Mouse (Mus musculus): ENCODE results near the gene Itga4. TPM values are rescaled to one million over a fixed set of nuclear protein-coding genes. Genes with fewer than 3 reads are reported as not detected.

The Itga4 gene
- polyA plus RNA-seq, 1 experiment from 2014 or later, result 4.5 TPM

DNA sequence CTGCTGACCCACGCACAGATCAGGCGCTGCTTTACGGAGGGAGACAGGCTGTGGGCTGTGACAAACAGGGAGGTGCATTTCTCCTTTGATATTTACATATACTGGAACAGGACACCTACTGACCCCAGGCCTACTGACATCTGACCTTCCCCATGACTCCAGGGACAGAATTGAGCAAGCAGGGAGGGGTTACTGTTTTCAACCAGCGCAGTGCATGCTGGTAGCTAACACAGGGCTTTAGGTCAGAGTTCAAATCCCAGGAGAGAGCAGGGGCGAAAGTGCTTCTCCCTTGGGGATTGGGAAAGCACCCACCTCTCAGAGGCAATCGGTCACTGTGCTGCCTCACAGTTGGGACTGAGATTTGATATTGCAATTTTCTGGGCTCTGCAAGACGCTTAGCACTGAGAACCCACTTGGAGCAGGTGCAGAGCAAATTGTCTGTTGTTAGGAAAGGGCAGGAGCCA lies 113.9 kb downstream of the Itga4 start:
- Histone ChIP-seq H3K36me3 (ENCODE audit: insufficient read depth, low read length) (no peaks in the 10 kb centered on the region), H3K9ac (replicated peaks; ENCODE audit: low read depth) (no peak overlapping the region), H3K27ac (ENCODE audit: low read length) (no peak overlapping the region), H3K9me3 (ENCODE audit: low read length) (no peaks in the 10 kb centered on the region), H3K4me3 (ENCODE audit: low read depth, low read length) (no peak overlapping the region), H3K27me3 (replicated peaks; ENCODE audit: insufficient read depth, low read length) (no peaks in the 10 kb centered on the region), H3K4me1 (ENCODE audit: insufficient read depth, low read depth, low read length) (no peaks in the 10 kb centered on the region), H3K4me2 (replicated peaks; ENCODE audit: low read depth, low read length) (no peak overlapping the region)
- DNase-seq (ENCODE audit: low spot score) (no peak), ATAC-seq (no peak)
- TF ChIP-seq CTCF (IDR thresholded peaks at IDR 0.05), result no peak
- TF ChIP-seq EP300 (IDR thresholded peaks at IDR 0.05), result no peak
- WGBS, result 66% methylated on average over 7 of the region's 7 CpGs

- 85% methylated on average over 4 of the region's 4 CpGs for WGBS
- Histone ChIP-seq H3K4me3 (ENCODE audit: low read depth, low read length) (no peak overlapping the region), H3K27ac (ENCODE audit: low read length) (no peak overlapping the region), H3K27me3 (replicated peaks; ENCODE audit: insufficient read depth, low read length) (no peaks in the 10 kb centered on the region), H3K9me3 (ENCODE audit: low read length) (no peaks in the 10 kb centered on the region), H3K4me2 (replicated peaks; ENCODE audit: low read depth, low read length) (no peak overlapping the region), H3K9ac (replicated peaks; ENCODE audit: low read depth) (no peak overlapping the region), H3K36me3 (ENCODE audit: insufficient read depth, low read length) (no peaks in the 10 kb centered on the region), H3K4me1 (ENCODE audit: insufficient read depth, low read depth, low read length) (no peaks in the 10 kb centered on the region)
- ATAC-seq (no peak), DNase-seq (ENCODE audit: low spot score) (no peak)
- TF ChIP-seq EP300 (IDR thresholded peaks at IDR 0.05), result no peak
Measured at GRCm38 (mm10) chr2:79369905-79370304, 114.7 kb downstream of the Itga4 start.

- no peak overlapping the region for H3K4me3 ChIP-seq (ENCODE audit: low read depth, low read length)
- no peak overlapping the region for H3K27ac ChIP-seq (ENCODE audit: low read length)
- no peaks in the 10 kb centered on the region for H3K4me1 ChIP-seq (ENCODE audit: insufficient read depth, low read depth, low read length)
- TF ChIP-seq CTCF (IDR thresholded peaks at IDR 0.05), result no peak
- no peak for TF ChIP-seq EP300 (IDR thresholded peaks at IDR 0.05)
- ATAC-seq, result no peak
- H3K9ac ChIP-seq (replicated peaks; ENCODE audit: low read depth), result no peak overlapping the region
- H3K27me3 ChIP-seq (replicated peaks; ENCODE audit: insufficient read depth, low read length), result no peaks in the 10 kb centered on the region
- no peak overlapping the region for H3K4me2 ChIP-seq (replicated peaks; ENCODE audit: low read depth, low read length)
- no peaks in the 10 kb centered on the region for H3K36me3 ChIP-seq (ENCODE audit: insufficient read depth, low read length)
- WGBS, result 71% methylated on average over 9 of the region's 9 CpGs
- no peaks in the 10 kb centered on the region for H3K9me3 ChIP-seq (ENCODE audit: low read length)
- no peak for DNase-seq (ENCODE audit: low spot score)
Measured at GRCm38 (mm10) chr2:79370711-79371312, 115.6 kb downstream of the Itga4 start.

DNA sequence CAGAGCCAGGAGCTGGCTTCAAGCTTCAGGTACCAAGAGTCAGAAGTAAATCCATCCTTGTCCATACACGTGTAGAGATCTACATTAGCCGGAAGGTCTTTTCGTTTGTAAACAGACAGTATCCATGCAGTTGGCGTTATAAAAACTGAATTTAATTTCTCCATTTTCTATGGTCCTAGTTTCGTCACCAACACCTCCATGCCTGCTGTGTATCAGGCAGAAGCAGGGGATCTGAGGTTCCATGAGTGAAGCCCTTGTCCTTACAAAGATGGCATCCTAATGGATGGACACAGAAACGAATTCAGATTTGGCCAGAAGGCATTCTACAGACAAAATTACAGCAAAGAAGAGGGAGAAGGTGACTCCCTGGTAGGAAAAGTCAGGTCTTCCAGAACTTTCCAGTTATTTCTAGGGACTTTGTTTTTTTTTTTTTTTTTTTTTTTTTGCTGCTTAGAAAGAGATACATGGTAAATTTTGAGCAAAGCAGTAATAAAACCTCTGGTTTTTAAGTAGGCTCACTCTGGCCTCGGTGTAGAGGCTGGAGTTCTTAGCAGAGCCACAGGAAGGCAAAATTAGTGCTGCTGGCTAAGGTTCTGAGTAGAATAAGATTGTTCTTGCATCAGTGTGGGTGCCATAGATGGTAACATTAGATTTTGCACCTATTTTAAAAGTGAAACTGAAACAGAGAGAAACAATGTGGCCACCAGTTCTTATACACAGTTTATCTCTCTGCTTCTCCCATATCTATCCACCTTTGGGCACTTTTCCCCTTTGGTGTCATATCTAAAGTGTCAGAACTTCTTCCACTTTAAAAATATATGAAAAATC lies 116.3 kb downstream of the Itga4 start:
- Histone ChIP-seq H3K4me3 (ENCODE audit: low read depth, low read length) (no peak overlapping the region), H3K4me2 (replicated peaks; ENCODE audit: low read depth, low read length) (no peak overlapping the region), H3K9me3 (ENCODE audit: low read length) (no peaks in the 10 kb centered on the region), H3K36me3 (ENCODE audit: insufficient read depth, low read length) (no peaks in the 10 kb centered on the region), H3K27ac (ENCODE audit: low read length) (no peak overlapping the region), H3K27me3 (replicated peaks; ENCODE audit: insufficient read depth, low read length) (no peaks in the 10 kb centered on the region), H3K4me1 (ENCODE audit: insufficient read depth, low read depth, low read length) (no peaks in the 10 kb centered on the region), H3K9ac (replicated peaks; ENCODE audit: low read depth) (no peak overlapping the region)
- ATAC-seq (no peak), DNase-seq (ENCODE audit: low spot score) (no peak)
- WGBS, result 85% methylated on average over 7 of the region's 7 CpGs
- TF ChIP-seq EP300 (IDR thresholded peaks at IDR 0.05) (no peak), CTCF (IDR thresholded peaks at IDR 0.05) (no peak)

GRCm38 (mm10) chr2:79372154-79372467 lies 116.9 kb downstream of the Itga4 start:
- ATAC-seq (no peak), DNase-seq (ENCODE audit: low spot score) (no peak)
- Histone ChIP-seq H3K27ac (ENCODE audit: low read length) (no peak overlapping the region), H3K4me2 (replicated peaks; ENCODE audit: low read depth, low read length) (no peak overlapping the region), H3K36me3 (ENCODE audit: insufficient read depth, low read length) (no peaks in the 10 kb centered on the region), H3K27me3 (replicated peaks; ENCODE audit: insufficient read depth, low read length) (no peaks in the 10 kb centered on the region), H3K4me3 (ENCODE audit: low read depth, low read length) (no peak overlapping the region), H3K4me1 (ENCODE audit: insufficient read depth, low read depth, low read length) (no peaks in the 10 kb centered on the region), H3K9ac (replicated peaks; ENCODE audit: low read depth) (no peak overlapping the region), H3K9me3 (ENCODE audit: low read length) (no peaks in the 10 kb centered on the region)
- TF ChIP-seq CTCF (IDR thresholded peaks at IDR 0.05), result no peak
- TF ChIP-seq EP300 (IDR thresholded peaks at IDR 0.05), result no peak
- WGBS, result 67% methylated on average over 2 of the region's 2 CpGs

- no peak overlapping the region for H3K4me2 ChIP-seq (replicated peaks; ENCODE audit: low read depth, low read length)
- H3K36me3 ChIP-seq (ENCODE audit: insufficient read depth, low read length), result no peaks in the 10 kb centered on the region
- peak; percentile 58 for TF ChIP-seq CTCF (IDR thresholded peaks at IDR 0.05)
- no peak for TF ChIP-seq EP300 (IDR thresholded peaks at IDR 0.05)
- no peaks in the 10 kb centered on the region for H3K9me3 ChIP-seq (ENCODE audit: low read length)
- H3K4me3 ChIP-seq (ENCODE audit: low read depth, low read length), result no peak overlapping the region
- DNase-seq (ENCODE audit: low spot score) (peak; percentile 13), ATAC-seq (no peak)
- no peaks in the 10 kb centered on the region for H3K27me3 ChIP-seq (replicated peaks; ENCODE audit: insufficient read depth, low read length)
- no peak overlapping the region for H3K9ac ChIP-seq (replicated peaks; ENCODE audit: low read depth)
- 51% methylated on average over 6 of the region's 6 CpGs for WGBS
- no peak overlapping the region for H3K27ac ChIP-seq (ENCODE audit: low read length)
- no peaks in the 10 kb centered on the region for H3K4me1 ChIP-seq (ENCODE audit: insufficient read depth, low read depth, low read length)
Measured at GRCm38 (mm10) chr2:79372486-79373200, 117.4 kb downstream of the Itga4 start.

All from lung, postnatal 0 days (tissue).